Mouse (Mus musculus) heart, adult 11 months (tissue): Measurements from ENCODE around the gene Itpkc.

Experiments used
- DNase-seq: peaks from one replicate; pipeline ENCODE4 v3.0.0; 2022

Itpkc gene

GRCm38 (mm10) chr7:27189271-27189931 lies 39.1 kb downstream of the Itpkc start:
- peak; percentile 91 for DNase-seq

- DNase-seq = peak; percentile 90
Measured at GRCm38 (mm10) chr7:27185986-27186385, 42.5 kb downstream of the Itpkc start.

GRCm38 (mm10) chr7:27184964-27185363 lies 43.5 kb downstream of the Itpkc start:
- no peak for DNase-seq

GRCm38 (mm10) chr7:27182498-27182897 lies 46.0 kb downstream of the Itpkc start:
- DNase-seq = no peak

- peak; percentile 90 for DNase-seq
Measured at GRCm38 (mm10) chr7:27180837-27181695, 47.4 kb downstream of the Itpkc start, which contains the start of the genes Gm21983 and Mia. Gm21983 (minus strand) TSS chr7:27181086. Mia (minus strand) TSS chr7:27181157.

- peak; percentile 97 for DNase-seq
Measured at GRCm38 (mm10) chr7:27180036-27180435, 48.4 kb downstream of the Itpkc start.

- DNase-seq = peak; percentile 92
Measured at GRCm38 (mm10) chr7:27179217-27179918, 49.1 kb downstream of the Itpkc start.

- peak; percentile 100 for DNase-seq
Measured at GRCm38 (mm10) chr7:27178324-27179216, 49.9 kb downstream of the Itpkc start, which contains the start of gene Rab4b. Rab4b (minus strand) TSS chr7:27178896.

GRCm38 (mm10) chr7:27177942-27178323 lies 50.5 kb downstream of the Itpkc start:
- peak; percentile 87 for DNase-seq

GRCm38 (mm10) chr7:27174896-27175295 lies 53.6 kb downstream of the Itpkc start:
- no peak for DNase-seq

- peak; percentile 89 for DNase-seq
Measured at GRCm38 (mm10) chr7:27174496-27174895, 54.0 kb downstream of the Itpkc start.

GRCm38 (mm10) chr7:27170981-27171380 lies 57.5 kb downstream of the Itpkc start:
- peak; percentile 91 for DNase-seq

GRCm38 (mm10) chr7:27168371-27168770 lies 60.1 kb downstream of the Itpkc start:
- DNase-seq = peak; percentile 94

GRCm38 (mm10) chr7:27167475-27168094 lies 60.9 kb downstream of the Itpkc start:
- DNase-seq = peak; percentile 92

GRCm38 (mm10) chr7:27166614-27167474 lies 61.6 kb downstream of the Itpkc start, which contains the start of gene Egln2:
Egln2 (minus strand) TSS chr7:27166802.
- peak; percentile 100 for DNase-seq

- peak; percentile 100 for DNase-seq
Measured at GRCm38 (mm10) chr7:27166229-27166613, 62.2 kb downstream of the Itpkc start.

- DNase-seq = peak; percentile 89
Measured at GRCm38 (mm10) chr7:27165696-27166095, 62.8 kb downstream of the Itpkc start.

GRCm38 (mm10) chr7:27165007-27165655 lies 63.3 kb downstream of the Itpkc start:
- DNase-seq = peak; percentile 96

GRCm38 (mm10) chr7:27164112-27164947 lies 64.1 kb downstream of the Itpkc start:
- peak; percentile 94 for DNase-seq
